Mouse (Mus musculus): ENCODE results near the gene Colgalt2. TPM values are rescaled to one million over a fixed set of nuclear protein-coding genes. Genes with fewer than 3 reads are reported as not detected.

The Colgalt2 gene
- polyA plus RNA-seq, 1 experiment from 2014 or later, result 0.60 TPM

DNA sequence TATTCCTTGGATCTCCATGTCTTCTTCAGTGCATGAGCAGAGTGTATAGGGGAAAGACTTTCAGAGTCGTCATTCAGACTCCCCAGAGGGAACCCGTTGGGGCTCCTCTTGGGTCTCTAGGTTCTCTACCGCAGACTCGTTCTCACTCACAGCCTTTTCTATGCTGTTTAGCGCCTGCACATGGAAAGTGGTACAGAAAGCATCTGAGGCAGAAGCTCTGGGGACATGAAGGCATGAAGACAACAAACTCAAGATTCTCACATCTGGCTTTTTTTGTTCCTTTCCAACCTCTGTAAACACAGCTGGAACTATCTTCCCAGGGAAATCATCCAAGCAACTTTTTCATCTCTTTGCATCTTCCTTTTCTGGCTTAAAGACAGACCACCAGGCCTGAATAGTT, 106.5 kb downstream of the Colgalt2 start:
- Histone ChIP-seq H3K9me3 (replicated peaks) (no peaks in the 10 kb centered on the region), H3K4me3 (no peak overlapping the region), H3K9ac (no peak overlapping the region), H3K4me2 (no peak overlapping the region), H3K27ac (no peak overlapping the region), H3K36me3 (no peaks in the 10 kb centered on the region), H3K4me1 (no peaks in the 10 kb centered on the region), H3K27me3 (replicated peaks) (no peaks in the 10 kb centered on the region)
- ATAC-seq, result no peak
- 67% methylated on average over 5 of the region's 5 CpGs for WGBS (ENCODE audit: insufficient replicate concordance)

DNA sequence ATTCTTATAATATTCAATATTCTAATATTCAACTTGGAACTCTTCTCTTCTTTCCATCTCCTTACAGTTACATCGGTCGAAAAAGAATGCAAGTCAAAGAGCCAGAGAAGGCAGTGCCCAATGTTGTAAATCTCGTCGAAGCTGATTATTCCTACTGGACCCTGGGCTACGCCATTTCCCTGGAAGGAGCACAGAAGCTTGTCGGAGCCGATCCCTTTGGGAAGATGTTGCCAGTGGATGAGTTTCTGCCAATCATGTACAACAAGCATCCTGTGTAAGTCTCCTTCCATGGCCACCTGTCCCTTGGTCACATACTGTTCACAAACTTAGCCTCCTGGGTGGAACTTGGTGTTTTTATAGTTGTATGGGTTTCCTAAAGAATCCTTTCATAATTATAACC, 107.1 kb downstream of the Colgalt2 start:
- no peaks in the 10 kb centered on the region for H3K27me3 ChIP-seq (replicated peaks)
- no peak overlapping the region for H3K27ac ChIP-seq
- no peak overlapping the region for H3K4me3 ChIP-seq
- H3K4me2 ChIP-seq, result no peak overlapping the region
- H3K4me1 ChIP-seq, result no peaks in the 10 kb centered on the region
- H3K9ac ChIP-seq, result no peak overlapping the region
- H3K36me3 ChIP-seq, result no peaks in the 10 kb centered on the region
- no peak for ATAC-seq
- H3K9me3 ChIP-seq (replicated peaks), result no peaks in the 10 kb centered on the region
- 75% methylated on average over 7 of the region's 7 CpGs for WGBS (ENCODE audit: insufficient replicate concordance)

DNA sequence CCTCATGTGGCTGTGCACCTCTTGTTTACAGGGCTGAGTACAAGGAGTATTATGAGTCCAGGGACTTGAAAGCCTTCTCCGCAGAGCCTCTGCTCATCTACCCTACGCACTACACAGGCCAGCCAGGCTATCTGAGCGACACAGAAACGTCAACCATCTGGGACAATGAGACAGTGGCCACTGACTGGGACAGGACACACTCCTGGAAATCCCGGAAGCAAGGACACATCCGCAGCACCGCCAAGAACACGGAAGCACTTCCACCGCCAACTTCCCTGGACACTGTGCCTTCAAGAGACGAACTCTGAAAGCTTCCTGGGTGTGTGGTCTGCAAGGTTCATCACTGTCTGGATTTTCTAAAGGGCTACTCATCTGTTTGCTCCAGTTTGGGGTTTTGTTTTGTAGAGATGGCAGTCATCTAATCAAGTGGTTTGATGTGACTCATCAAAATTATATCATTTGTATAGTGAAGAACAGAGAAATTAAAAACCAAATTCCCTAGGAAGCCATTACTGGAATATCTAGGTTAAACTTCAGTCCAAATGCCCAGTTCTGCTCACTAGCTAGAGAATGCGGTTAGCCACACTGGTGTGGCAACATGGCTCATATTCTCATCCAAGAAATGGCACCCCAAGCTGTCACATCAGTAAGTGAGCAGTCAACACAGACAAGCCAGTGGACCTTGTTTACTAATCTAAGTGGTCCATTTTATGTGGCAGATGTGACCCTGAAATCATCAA, 109.0 kb downstream of the Colgalt2 start:
- no peaks in the 10 kb centered on the region for H3K36me3 ChIP-seq
- H3K27me3 ChIP-seq (replicated peaks), result no peaks in the 10 kb centered on the region
- no peaks in the 10 kb centered on the region for H3K4me1 ChIP-seq
- 80% methylated on average over 11 of the region's 11 CpGs for WGBS (ENCODE audit: insufficient replicate concordance)
- no peaks in the 10 kb centered on the region for H3K9me3 ChIP-seq (replicated peaks)
- H3K9ac ChIP-seq, result no peak overlapping the region
- H3K4me3 ChIP-seq, result no peak overlapping the region
- ATAC-seq, result no peak
- H3K4me2 ChIP-seq, result no peak overlapping the region
- no peak overlapping the region for H3K27ac ChIP-seq

DNA sequence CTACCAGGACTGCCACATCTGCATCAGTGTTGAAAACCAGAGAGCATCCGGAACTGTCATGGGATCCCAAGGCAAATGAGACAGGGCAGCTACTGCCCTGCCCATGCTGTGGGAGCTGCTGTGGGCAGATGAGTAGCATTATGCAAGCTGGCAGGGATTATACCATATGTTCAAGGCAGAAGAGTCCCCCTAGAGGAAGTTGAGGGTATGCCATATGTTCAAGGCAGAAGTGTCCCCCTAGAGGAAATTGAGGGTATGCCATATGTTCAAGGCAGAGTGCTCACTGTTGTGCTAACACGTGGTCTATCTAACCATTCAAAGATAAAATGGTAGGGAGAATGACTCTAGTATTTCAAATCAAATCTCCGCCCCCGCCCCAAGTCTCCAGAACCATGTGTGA, 111.6 kb downstream of the Colgalt2 start:
- no peaks in the 10 kb centered on the region for H3K36me3 ChIP-seq
- no peak for ATAC-seq
- H3K27me3 ChIP-seq (replicated peaks), result no peaks in the 10 kb centered on the region
- no peaks in the 10 kb centered on the region for H3K9me3 ChIP-seq (replicated peaks)
- 50% methylated on average over 4 of the region's 4 CpGs for WGBS (ENCODE audit: insufficient replicate concordance)
- no peak overlapping the region for H3K27ac ChIP-seq
- H3K4me1 ChIP-seq, result no peaks in the 10 kb centered on the region
- H3K4me3 ChIP-seq, result no peak overlapping the region
- H3K4me2 ChIP-seq, result no peak overlapping the region
- H3K9ac ChIP-seq, result no peak overlapping the region

DNA sequence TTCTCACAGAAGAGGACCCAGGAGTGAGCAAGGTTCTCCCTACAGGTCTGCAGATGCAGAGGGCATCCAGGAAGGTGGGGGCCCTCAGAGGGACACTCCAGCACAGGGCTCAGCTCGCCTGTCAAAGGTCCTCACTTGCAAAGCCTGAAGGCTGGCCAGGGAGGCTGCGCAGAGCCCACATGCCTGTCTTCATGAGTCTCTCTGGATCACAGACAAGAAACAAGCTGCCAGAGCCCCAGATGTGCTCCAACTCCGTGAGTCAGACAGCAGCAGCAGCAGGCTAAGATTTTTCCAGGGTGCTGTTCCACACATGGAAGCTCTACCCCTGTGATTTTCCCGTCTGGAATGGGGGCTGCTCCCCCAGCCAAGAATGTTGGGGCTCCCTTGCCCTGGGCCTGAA, 114.6 kb downstream of the Colgalt2 start:
- Histone ChIP-seq H3K4me3 (no peak overlapping the region), H3K4me1 (no peaks in the 10 kb centered on the region), H3K4me2 (no peak overlapping the region), H3K9me3 (replicated peaks) (no peaks in the 10 kb centered on the region), H3K36me3 (peaks cover 18% of the 10 kb centered on the region), H3K27ac (no peak overlapping the region), H3K27me3 (replicated peaks) (no peaks in the 10 kb centered on the region), H3K9ac (no peak overlapping the region)
- no peak for ATAC-seq
- WGBS (ENCODE audit: insufficient replicate concordance), result 50% methylated on average over 4 of the region's 4 CpGs

DNA sequence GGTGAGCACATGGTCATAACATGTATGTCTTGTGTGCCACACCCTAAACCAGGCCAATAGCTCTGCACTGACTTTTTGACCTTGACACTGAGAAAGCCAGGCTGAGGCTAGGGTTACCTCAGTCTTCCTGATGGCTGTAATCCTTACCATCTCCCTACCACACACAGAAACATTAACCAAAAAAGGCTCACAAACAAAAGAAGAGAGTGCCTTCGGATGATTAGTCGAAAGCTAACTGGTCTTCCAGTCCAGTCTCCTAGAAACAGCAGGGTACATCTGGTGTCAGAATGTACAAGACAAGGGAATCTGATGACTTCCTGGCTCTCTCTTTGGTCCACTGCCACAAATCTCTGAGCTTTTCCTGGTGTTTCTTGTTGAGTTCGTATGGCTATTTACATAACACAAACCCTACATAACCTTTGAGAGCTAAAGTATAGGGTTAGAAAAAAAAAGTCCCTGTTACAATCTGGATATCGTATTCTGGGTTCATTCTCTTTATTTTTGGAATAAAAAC, 117.5 kb downstream of the Colgalt2 start:
- peaks cover 33% of the 10 kb centered on the region for H3K36me3 ChIP-seq
- no peak overlapping the region for H3K4me2 ChIP-seq
- no peak overlapping the region for H3K9ac ChIP-seq
- no peak for ATAC-seq
- H3K27me3 ChIP-seq (replicated peaks), result no peaks in the 10 kb centered on the region
- no peak overlapping the region for H3K27ac ChIP-seq
- H3K4me3 ChIP-seq, result no peak overlapping the region
- H3K9me3 ChIP-seq (replicated peaks), result no peaks in the 10 kb centered on the region
- WGBS (ENCODE audit: insufficient replicate concordance), result 70% methylated on average over 4 of the region's 4 CpGs
- H3K4me1 ChIP-seq, result no peaks in the 10 kb centered on the region

DNA sequence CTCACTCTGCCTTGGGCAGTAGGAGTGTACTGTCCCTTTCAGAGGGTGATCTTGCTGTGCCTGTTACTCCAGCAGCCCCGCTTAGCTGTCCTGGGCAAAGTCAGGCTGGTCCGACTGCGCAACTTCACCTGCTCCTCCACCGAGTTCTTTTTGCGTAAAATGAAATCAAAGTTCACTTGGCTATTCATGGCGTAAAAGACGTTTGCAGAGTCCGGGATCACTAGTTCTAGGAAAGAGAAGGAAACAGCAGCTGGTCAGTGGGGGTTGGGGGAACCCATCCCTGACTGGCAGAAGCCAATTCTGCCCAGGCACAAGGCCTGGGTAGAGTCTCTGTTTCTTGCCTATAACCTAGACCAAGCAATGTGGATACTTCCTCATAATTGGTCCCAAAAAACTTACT, 119.3 kb downstream of the Colgalt2 start:
- no peaks in the 10 kb centered on the region for H3K4me1 ChIP-seq
- ATAC-seq, result no peak
- H3K36me3 ChIP-seq, result peaks cover 38% of the 10 kb centered on the region
- no peaks in the 10 kb centered on the region for H3K9me3 ChIP-seq (replicated peaks)
- WGBS (ENCODE audit: insufficient replicate concordance), result 81% methylated on average over 8 of the region's 8 CpGs
- H3K4me2 ChIP-seq, result no peak overlapping the region
- no peak overlapping the region for H3K4me3 ChIP-seq
- no peaks in the 10 kb centered on the region for H3K27me3 ChIP-seq (replicated peaks)
- H3K9ac ChIP-seq, result no peak overlapping the region
- no peak overlapping the region for H3K27ac ChIP-seq

DNA sequence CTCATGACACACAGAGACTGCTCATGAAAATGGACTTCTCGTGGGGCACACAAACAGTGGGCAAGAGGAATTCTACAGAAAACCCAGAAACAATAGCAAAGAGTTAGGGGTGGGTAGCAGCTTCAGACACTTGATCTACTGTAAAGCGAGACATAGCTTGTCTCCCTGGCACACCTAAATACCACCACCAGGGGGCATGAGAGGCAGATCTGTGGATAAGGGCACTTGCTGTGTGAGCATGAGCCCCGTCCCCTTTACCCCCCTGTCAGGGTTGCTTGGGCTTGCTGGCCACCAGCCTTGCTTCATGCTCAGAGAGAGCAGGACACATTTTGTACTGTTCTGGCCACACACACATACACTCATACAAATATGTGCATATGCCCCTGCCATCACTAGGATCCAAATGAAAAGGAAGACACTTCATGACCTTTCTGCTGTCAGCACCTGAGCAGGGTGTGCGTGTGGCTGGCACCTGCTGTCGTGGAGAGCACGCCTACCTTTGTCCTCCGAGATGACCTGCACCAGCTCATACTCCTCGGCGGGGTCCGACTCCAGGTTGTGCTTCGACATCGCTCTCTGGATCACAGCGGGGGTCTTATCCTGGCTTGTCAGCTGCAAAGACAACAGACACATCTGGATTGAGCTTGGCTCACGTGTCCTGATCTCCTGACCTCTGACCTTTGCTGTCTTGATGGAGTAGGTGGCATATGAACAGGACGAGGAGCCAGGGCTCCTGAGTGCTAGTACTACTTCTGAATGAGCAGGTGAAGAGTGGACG, 121.4 kb downstream of the Colgalt2 start:
- WGBS (ENCODE audit: insufficient replicate concordance), result 67% methylated on average over 16 of the region's 16 CpGs
- Histone ChIP-seq H3K27ac (no peak overlapping the region), H3K36me3 (peaks cover 41% of the 10 kb centered on the region), H3K9ac (no peak overlapping the region), H3K27me3 (replicated peaks) (no peaks in the 10 kb centered on the region), H3K4me3 (no peak overlapping the region), H3K4me2 (no peak overlapping the region), H3K4me1 (peaks cover 5% of the 10 kb centered on the region; the same call in 1 of the 2 replicates), H3K9me3 (replicated peaks) (no peaks in the 10 kb centered on the region)
- ATAC-seq, result no peak

DNA sequence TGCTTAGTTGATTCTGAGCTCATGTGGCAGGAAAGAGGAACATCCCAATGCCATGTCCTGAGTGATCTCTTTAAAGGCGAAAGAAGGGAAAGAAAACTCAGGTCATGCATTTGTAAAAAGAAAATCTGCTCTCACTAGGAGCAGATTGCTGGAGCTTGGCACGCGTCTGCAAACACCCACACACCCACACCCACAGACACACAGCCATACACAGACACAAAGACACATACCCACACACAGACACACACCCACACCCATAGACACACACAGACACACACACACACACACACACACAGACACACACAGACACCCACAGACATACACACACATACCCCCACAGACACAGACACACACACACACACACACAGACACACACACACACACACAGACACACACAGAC, 122.6 kb downstream of the Colgalt2 start:
- Histone ChIP-seq H3K4me2 (no peak overlapping the region), H3K27me3 (replicated peaks) (no peaks in the 10 kb centered on the region), H3K36me3 (peaks cover 36% of the 10 kb centered on the region), H3K4me3 (no peak overlapping the region), H3K4me1 (peaks cover 5% of the 10 kb centered on the region; the same call in 1 of the 2 replicates), H3K27ac (no peak overlapping the region), H3K9me3 (replicated peaks) (no peaks in the 10 kb centered on the region), H3K9ac (no peak overlapping the region)
- no peak for ATAC-seq
- 68% methylated on average over 3 of the region's 3 CpGs for WGBS (ENCODE audit: insufficient replicate concordance)

DNA sequence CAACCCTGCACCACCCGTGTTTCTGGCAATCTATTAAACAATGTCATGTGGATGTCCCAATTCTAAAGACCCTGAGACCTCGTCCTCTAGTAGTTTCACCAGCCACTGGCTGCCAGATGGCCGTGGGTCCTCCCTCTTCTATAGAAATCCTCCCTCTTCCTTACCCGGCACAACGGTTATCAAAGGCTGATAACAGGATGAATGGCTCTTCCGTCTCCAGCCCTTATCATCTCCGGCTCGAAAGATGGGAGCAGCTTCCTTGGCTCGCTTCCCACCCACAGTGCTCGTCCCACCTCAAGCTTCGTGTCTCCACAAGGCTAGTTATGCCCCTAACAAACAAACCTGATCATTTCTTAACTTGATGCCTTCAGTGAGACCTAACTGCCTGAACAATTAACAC, 123.7 kb downstream of the Colgalt2 start:
- Histone ChIP-seq H3K9ac (no peak overlapping the region), H3K4me3 (no peak overlapping the region), H3K27ac (no peak overlapping the region), H3K27me3 (replicated peaks) (no peaks in the 10 kb centered on the region), H3K9me3 (replicated peaks) (no peaks in the 10 kb centered on the region), H3K4me2 (no peak overlapping the region), H3K36me3 (peaks cover 30% of the 10 kb centered on the region), H3K4me1 (peaks cover 5% of the 10 kb centered on the region; the same call in 1 of the 2 replicates)
- WGBS (ENCODE audit: insufficient replicate concordance), result 39% methylated on average over 11 of the region's 11 CpGs
- ATAC-seq, result no peak

DNA sequence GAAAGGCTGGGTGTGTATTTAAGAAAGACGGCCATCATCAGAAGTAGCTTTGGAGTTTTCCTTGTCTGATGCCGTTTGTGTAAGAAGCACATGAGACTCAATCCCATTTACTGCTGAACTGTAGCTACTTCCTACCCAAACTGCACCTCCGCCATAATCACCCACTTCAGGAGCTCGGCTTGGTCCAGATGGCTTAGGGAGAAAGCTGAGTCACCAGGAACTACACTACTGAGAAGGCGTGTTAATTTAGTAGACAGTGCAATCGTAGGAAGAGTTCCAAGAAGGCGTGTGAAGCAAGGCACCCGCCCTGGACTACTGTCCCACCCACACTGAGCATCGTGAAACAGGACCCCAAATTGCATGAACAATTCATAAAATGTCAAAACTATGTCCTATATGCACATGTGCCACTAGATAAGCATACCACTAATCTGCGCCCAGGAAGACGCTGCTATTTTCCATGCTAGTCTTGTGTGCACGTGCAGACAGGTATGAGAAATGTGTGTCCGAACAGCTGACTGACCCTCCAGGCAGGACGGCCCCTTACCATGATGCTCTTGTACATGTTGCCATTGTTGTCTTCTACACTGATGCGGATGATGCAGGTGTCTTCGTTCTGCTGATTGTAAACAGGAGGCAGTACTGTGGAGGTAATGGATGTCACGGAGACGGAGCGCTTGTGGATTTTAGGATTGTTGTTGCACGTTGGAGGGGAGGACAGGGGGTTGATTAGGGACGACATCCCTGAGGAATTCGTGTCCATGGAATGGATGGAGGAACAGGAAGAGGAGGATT, 124.7 kb downstream of the Colgalt2 start:
- Histone ChIP-seq H3K4me3 (no peak overlapping the region), H3K4me2 (no peak overlapping the region), H3K9me3 (replicated peaks) (no peaks in the 10 kb centered on the region)

More for the DNA sequence above, 124.7 kb downstream of the Colgalt2 start:
- Histone ChIP-seq H3K9ac (no peak overlapping the region), H3K36me3 (peaks cover 24% of the 10 kb centered on the region; the same call in 1 of the 2 replicates), H3K27me3 (replicated peaks) (no peaks in the 10 kb centered on the region), H3K27ac (no peak overlapping the region), H3K4me1 (peaks cover 5% of the 10 kb centered on the region; the same call in 1 of the 2 replicates)
- WGBS (ENCODE audit: insufficient replicate concordance), result 66% methylated on average over 22 of the region's 22 CpGs
- no peak for ATAC-seq
